Mouse (Mus musculus) liver, adult 2 months (tissue): ENCODE results near the gene Tyrobp.

ENCODE experiments used
- CTCF ChIP-seq: fragments of 200-500 bp; IDR thresholded peaks from 2 replicates; pipeline ENCODE4 v1.5.1; 2011; ENCODE audit warnings: low read depth, low read length, control low read depth
- POLR2A ChIP-seq: fragments of 200-500 bp; IDR thresholded peaks from 2 replicates; pipeline ENCODE4 v1.6.1; 2011; ENCODE audit warnings: low read length, control low read depth; ENCODE audit not compliant: insufficient read depth; ENCODE audit errors: extremely low read depth

GRCm38 (mm10) chr7:30444154-30444970, 30.8 kb downstream of the Tyrobp start:
- no peak for TF ChIP-seq POLR2A
- TF ChIP-seq CTCF, result no peak
